Mouse (Mus musculus) heart, postnatal 0 days (tissue): Measurements from ENCODE around the gene Tmem25.

Experiments
- CTCF ChIP-seq: IDR thresholded peaks from 2 replicates; pipeline ENCODE4 v1.5.1; 2016; ENCODE audit warnings: antibody characterized with exemption, control low read depth, low read depth
- EP300 ChIP-seq: IDR thresholded peaks from 2 replicates; pipeline ENCODE4 v1.6.1; 2016; ENCODE audit warnings: antibody characterized with exemption, low read depth

- TF ChIP-seq CTCF: no peak
- TF ChIP-seq EP300: no peak
Observed at GRCm38 (mm10) chr9:44799102-44799957, at the start of gene Tmem25.
